Mouse (Mus musculus): ENCODE measurements around the gene Zfp809.
"Not testable (repeated sequence)": the region's sequence is repeated elsewhere in the genome, so short reads cannot be mapped to it uniquely, and the experiment has no call there.

The Zfp809 gene

DNA sequence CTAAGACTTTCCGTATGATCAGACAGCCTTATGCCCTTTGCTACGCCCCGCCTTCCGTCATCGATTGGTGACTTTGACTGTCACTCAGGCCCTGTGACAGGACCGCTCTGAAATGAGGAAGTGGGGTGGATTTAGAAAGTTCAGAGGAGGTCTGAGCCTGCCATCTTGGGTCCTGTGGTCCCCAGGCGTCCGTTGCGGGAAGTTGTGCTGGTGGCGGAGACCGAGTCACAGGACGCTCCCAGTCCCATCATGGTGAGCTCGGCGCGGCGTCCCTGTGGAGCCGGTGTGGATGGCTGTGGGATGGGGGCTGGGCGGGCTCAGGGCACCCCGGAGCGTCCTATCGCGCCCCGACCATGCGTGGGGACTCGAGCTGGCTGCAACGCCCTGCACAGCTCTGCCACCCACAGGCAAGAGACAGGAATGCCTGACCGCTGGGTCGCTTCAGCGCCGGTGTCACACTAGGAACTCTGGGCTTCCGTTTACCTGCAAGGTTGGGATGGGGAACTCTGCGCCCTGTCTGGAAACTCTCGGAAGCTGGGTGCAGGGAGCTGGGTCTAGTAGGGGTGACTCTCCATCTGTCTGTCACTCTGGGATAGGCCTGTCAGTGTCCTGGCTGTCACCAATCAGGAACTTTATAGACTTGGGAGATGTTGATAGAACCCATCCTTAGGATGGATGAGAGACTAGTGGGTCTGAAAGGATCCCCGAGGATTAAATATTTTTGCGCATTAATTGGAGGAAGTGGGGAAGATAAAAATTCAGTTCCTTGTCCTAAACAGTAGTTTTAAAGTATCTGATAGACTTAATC is at the start of gene Zfp809:
TSS of gene Zfp809 (plus strand) at position 134 of the 808 bp plus-strand sequence.
- DNase-seq (ENCODE audit: low read depth, low spot score), result peak; percentile 95

- DNase-seq (ENCODE audit: low read depth, low spot score), result peak; percentile 8
These were observed 37.4 kb upstream of the Zfp809 start, which contains the start of gene Zfp872 for GRCm38 (mm10) chr9:22188025-22188611. Gene Zfp872 (plus strand): TSS chr9:22188090.

DNA sequence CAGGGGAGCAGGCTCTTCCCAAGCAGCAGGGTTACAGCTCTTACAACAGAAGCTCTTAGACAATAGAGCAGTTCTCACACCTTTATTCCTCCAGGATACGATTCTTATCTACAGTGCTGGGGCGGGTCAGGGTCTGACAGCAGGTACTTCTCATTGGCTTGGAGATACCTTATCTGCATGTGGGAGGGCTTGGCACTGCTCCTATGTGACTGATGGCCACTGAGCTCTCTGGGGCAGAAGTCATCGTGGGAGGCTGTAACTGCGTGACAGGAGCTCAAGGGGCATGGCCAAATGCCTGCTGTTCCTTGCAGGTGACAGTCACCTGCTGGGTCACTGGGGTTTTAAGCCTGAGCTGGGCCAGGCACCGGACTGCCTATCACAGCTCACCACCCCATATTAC is 29.1 kb upstream of the Zfp809 start:
- no peak for DNase-seq (ENCODE audit: low read depth, low spot score)

- no peak for DNase-seq (ENCODE audit: low read depth, low spot score)
These were observed 11.7 kb upstream of the Zfp809 start for GRCm38 (mm10) chr9:22213785-22214194.

GRCm38 (mm10) chr9:22214549-22214948 is 11.0 kb upstream of the Zfp809 start:
- no peak for DNase-seq (ENCODE audit: low read depth, low spot score)

DNA sequence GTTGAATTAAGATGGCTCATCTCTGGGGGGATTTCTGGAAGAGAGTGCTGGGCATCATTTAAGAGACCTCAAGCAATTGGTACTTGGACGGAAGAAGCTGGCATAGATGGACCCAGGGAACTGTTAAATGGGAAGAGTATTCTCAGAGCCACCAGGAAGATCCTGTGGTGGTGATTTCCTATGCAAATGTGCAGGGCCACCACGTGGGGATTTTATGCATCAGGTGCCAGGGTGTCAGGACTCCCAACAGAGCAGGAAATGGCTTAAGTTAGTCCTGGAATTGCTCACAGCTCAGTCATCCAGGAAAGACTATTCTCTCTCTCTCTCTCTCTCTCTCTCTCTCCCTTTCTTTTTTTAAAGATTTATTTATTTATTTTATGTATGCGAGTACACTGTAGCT is 8.8 kb upstream of the Zfp809 start:
- no peak for DNase-seq (ENCODE audit: low read depth, low spot score)

GRCm38 (mm10) chr9:22217858-22218493 is 7.5 kb upstream of the Zfp809 start:
- no peak for DNase-seq (ENCODE audit: low read depth, low spot score)

DNA sequence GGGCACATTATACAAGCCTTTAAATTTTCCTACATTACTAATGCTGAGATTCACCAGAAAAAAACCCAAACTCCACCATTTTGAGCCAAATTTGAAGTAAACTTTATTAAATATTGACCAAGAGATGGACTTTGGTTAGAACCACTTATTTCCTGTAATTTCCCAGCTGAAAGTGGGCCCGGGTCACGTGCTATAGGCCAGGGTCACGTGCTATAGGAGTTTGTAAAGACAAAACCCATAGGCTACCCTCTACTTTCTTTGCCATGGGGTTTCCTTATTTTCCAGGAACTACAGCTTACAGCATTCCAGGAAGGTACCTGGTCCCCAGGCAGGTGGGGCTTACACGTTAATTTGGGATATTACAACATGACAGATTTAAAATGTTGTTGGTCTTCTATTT is 1.4 kb upstream of the Zfp809 start:
- no peak for DNase-seq (ENCODE audit: low read depth, low spot score)

GRCm38 (mm10) chr9:22224536-22225503 is 694 bp upstream of the Zfp809 start:
- no peak for DNase-seq (ENCODE audit: low read depth, low spot score)

DNA sequence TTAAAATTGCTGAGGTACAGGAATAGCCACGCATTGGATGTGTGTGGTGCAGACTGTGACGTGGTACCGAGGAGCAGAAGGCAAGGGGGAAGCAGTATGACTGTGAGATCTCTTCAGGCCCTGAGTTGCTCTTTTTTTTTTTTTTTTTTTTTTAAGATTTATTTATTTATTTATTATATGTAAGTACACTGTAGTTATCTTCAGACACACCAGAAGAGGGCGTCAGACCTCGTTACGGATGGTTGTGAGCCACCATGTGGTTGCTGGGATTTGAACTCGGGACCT is 817 bp downstream of the Zfp809 start:
- DNase-seq (ENCODE audit: low read depth, low spot score), result not testable (repeated sequence)

GRCm38 (mm10) chr9:22226846-22227245 is 1.3 kb downstream of the Zfp809 start:
- DNase-seq (ENCODE audit: low read depth, low spot score), result no peak

- no peak for DNase-seq (ENCODE audit: low read depth, low spot score)
These were observed 4.0 kb downstream of the Zfp809 start for GRCm38 (mm10) chr9:22229386-22230026.

- DNase-seq (ENCODE audit: low read depth, low spot score), result no peak
These were observed 4.5 kb downstream of the Zfp809 start for GRCm38 (mm10) chr9:22230061-22230460.

DNA sequence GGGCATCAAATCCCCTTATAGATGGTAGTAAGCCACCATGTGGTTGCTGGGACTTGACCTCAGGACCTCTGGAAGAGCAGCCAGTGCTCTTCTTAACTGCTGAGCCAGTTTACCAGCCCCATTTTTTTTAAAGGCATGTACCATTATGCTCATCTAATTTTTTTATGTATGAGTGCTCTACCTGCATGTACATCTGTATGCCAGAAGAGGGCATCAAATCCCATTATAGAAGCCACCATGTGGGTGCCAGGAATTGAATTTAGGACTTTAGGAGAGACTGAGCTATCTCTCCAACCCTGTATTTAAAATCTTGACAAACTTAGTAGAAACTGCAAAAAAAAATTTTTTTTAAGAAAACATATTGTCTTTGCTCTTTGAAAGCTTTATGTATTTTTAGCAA is 5.0 kb downstream of the Zfp809 start:
- no peak for DNase-seq (ENCODE audit: low read depth, low spot score)

GRCm38 (mm10) chr9:22240001-22240400 is 14.5 kb downstream of the Zfp809 start:
- DNase-seq (ENCODE audit: low read depth, low spot score), result no peak

DNA sequence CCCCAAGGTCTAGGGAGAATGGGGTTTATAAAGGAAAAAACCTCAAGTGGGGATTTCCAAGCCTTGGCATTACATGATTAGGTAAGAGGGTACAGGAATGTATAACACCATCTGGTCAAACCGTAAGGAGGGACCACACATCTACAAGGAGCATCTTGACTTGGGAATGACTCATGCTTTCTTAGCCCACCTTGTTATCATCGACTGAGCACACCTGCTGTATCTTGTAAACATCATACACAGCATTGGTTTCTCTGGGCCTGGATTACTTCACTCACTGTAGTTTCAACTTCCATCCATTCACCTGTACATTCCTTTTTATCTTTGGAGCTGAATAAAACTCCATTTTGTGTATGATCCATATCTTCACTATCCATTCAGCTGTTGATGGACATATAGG is 18.7 kb downstream of the Zfp809 start:
- no peak for DNase-seq (ENCODE audit: low read depth, low spot score)

DNA sequence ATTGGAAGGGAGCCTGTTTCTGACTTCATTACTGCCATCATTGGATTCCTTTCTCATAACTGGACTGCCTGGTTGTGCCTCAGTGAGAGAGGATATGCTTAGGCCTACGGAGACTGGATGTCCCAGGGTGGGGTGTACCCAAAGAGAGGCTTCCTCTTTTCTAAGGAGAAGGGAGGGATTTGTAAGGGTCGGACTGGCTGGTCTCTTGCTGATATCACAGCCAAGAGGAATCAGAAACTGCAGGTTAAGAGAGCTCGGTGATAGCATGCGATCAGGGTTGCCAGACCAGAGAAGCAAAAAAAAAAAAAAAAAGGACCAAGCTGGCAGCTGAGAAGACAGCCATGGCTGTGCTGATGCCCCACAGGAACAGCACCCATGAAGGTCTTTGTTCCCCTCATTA is 31.1 kb downstream of the Zfp809 start:
- DNase-seq (ENCODE audit: low read depth, low spot score), result no peak

GRCm38 (mm10) chr9:22258784-22259183 is 33.3 kb downstream of the Zfp809 start:
- no peak for DNase-seq (ENCODE audit: low read depth, low spot score)

GRCm38 (mm10) chr9:22259184-22260091 is 33.9 kb downstream of the Zfp809 start, which contains the start of gene Zfp599:
Gene Zfp599 (minus strand): TSS chr9:22259895.
- DNase-seq (ENCODE audit: low read depth, low spot score), result peak; percentile 24

- DNase-seq (ENCODE audit: low read depth, low spot score), result no peak
These were observed 34.5 kb downstream of the Zfp809 start for GRCm38 (mm10) chr9:22260092-22260422.
